Mouse (Mus musculus): ENCODE results near the gene Fetub. TPM values are rescaled to one million over a fixed set of nuclear protein-coding genes. Genes with fewer than 3 reads are reported as not detected.

Fetub gene
- polyA plus RNA-seq, 1 experiment = 1.2 TPM

- Histone ChIP-seq H3K4me3 (ENCODE audit: control insufficient read depth, insufficient read depth, low read length) (no peak overlapping the region), H3K4me1 (replicated peaks; ENCODE audit: control insufficient read depth, insufficient read depth, low read length) (no peaks in the 10 kb centered on the region), H3K27me3 (ENCODE audit: control insufficient read depth, insufficient read depth, low read length) (no peaks in the 10 kb centered on the region), H3K27ac (ENCODE audit: control insufficient read depth, insufficient read depth, low read length) (no peak overlapping the region), H3K36me3 (ENCODE audit: control insufficient read depth, insufficient read depth, low read length) (no peaks in the 10 kb centered on the region)
- DNase-seq = no peak
- WGBS = 86% methylated on average over 7 of the region's 7 CpGs
- no peak for TF ChIP-seq CTCF (IDR thresholded peaks at IDR 0.05; ENCODE audit: borderline replicate concordance, control insufficient read depth, extremely low read depth, insufficient read depth, low read length, poor library complexity)
- no peak for TF ChIP-seq POLR2A (IDR thresholded peaks at IDR 0.05; ENCODE audit: control insufficient read depth, extremely low read depth, insufficient read depth, low read length, poor library complexity)
Observed at GRCm38 (mm10) chr16:22879945-22880595, 38.1 kb upstream of the Fetub start.

- DNase-seq = no peak
- TF ChIP-seq POLR2A (IDR thresholded peaks at IDR 0.05; ENCODE audit: control insufficient read depth, extremely low read depth, insufficient read depth, low read length, poor library complexity) (no peak), CTCF (IDR thresholded peaks at IDR 0.05; ENCODE audit: borderline replicate concordance, control insufficient read depth, extremely low read depth, insufficient read depth, low read length, poor library complexity) (no peak)
- Histone ChIP-seq H3K4me3 (ENCODE audit: control insufficient read depth, insufficient read depth, low read length) (no peak overlapping the region), H3K27me3 (ENCODE audit: control insufficient read depth, insufficient read depth, low read length) (no peaks in the 10 kb centered on the region), H3K4me1 (replicated peaks; ENCODE audit: control insufficient read depth, insufficient read depth, low read length) (no peaks in the 10 kb centered on the region), H3K27ac (ENCODE audit: control insufficient read depth, insufficient read depth, low read length) (no peak overlapping the region), H3K36me3 (ENCODE audit: control insufficient read depth, insufficient read depth, low read length) (no peaks in the 10 kb centered on the region)
- WGBS = 77% methylated on average over 6 of the region's 6 CpGs
Observed at GRCm38 (mm10) chr16:22880900-22881299, 37.2 kb upstream of the Fetub start.

- no peaks in the 10 kb centered on the region for H3K27me3 ChIP-seq (ENCODE audit: control insufficient read depth, insufficient read depth, low read length)
- WGBS = 53% methylated on average over 4 of the region's 4 CpGs
- no peak overlapping the region for H3K4me3 ChIP-seq (ENCODE audit: control insufficient read depth, insufficient read depth, low read length)
- no peak overlapping the region for H3K27ac ChIP-seq (ENCODE audit: control insufficient read depth, insufficient read depth, low read length)
- no peak for DNase-seq
- TF ChIP-seq POLR2A (IDR thresholded peaks at IDR 0.05; ENCODE audit: control insufficient read depth, extremely low read depth, insufficient read depth, low read length, poor library complexity) = no peak
- no peak for TF ChIP-seq CTCF (IDR thresholded peaks at IDR 0.05; ENCODE audit: borderline replicate concordance, control insufficient read depth, extremely low read depth, insufficient read depth, low read length, poor library complexity)
- H3K36me3 ChIP-seq (ENCODE audit: control insufficient read depth, insufficient read depth, low read length) = no peaks in the 10 kb centered on the region
- H3K4me1 ChIP-seq (replicated peaks; ENCODE audit: control insufficient read depth, insufficient read depth, low read length) = no peaks in the 10 kb centered on the region
Observed at GRCm38 (mm10) chr16:22881487-22881886, 36.6 kb upstream of the Fetub start.

DNA sequence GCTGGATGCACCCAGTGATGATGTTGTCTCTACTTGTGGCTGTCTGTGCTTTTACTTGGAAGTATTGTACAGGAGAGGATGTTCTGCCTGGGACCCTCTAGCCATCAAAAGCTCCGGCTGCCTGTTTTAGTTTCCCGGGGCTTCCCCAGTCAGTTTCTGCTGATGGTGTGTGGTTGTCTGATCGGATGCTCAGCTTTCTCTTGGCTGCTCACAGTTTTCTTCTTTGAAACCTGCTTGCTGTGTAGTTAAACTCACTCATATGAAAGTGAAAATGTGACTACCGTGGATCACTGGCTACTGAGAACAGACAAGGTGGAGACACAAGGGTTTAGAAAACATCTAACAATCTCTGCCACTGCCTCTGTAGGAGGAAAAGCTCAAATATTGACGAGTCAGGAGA, 34.7 kb upstream of the Fetub start:
- DNase-seq = no peak
- WGBS = 76% methylated on average over 5 of the region's 5 CpGs
- H3K4me1 ChIP-seq (replicated peaks; ENCODE audit: control insufficient read depth, insufficient read depth, low read length) = no peaks in the 10 kb centered on the region
- no peak overlapping the region for H3K27ac ChIP-seq (ENCODE audit: control insufficient read depth, insufficient read depth, low read length)
- no peak for TF ChIP-seq POLR2A (IDR thresholded peaks at IDR 0.05; ENCODE audit: control insufficient read depth, extremely low read depth, insufficient read depth, low read length, poor library complexity)
- no peak for TF ChIP-seq CTCF (IDR thresholded peaks at IDR 0.05; ENCODE audit: borderline replicate concordance, control insufficient read depth, extremely low read depth, insufficient read depth, low read length, poor library complexity)
- no peaks in the 10 kb centered on the region for H3K27me3 ChIP-seq (ENCODE audit: control insufficient read depth, insufficient read depth, low read length)
- H3K36me3 ChIP-seq (ENCODE audit: control insufficient read depth, insufficient read depth, low read length) = no peaks in the 10 kb centered on the region
- no peak overlapping the region for H3K4me3 ChIP-seq (ENCODE audit: control insufficient read depth, insufficient read depth, low read length)

DNA sequence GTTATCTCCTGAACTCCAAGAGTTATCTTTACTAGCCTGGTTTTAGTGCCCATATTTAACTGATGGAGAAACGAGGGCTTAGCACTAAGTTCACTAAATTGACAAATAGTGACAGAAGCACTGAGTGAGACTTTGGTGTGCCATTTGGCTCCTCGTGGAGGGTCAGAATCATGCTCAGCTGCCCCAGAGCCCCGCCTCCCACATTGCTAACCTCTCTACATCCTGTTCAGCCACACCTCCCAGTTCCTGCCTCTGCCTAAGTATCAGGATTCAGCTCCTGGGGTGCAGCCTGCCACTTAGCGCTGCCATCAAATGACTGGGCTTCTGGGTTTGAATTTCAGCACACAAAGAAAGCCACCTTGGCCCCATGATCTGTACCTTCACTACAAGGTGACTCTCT, 32.8 kb upstream of the Fetub start:
- Histone ChIP-seq H3K36me3 (ENCODE audit: control insufficient read depth, insufficient read depth, low read length) (no peaks in the 10 kb centered on the region), H3K27me3 (ENCODE audit: control insufficient read depth, insufficient read depth, low read length) (no peaks in the 10 kb centered on the region), H3K27ac (ENCODE audit: control insufficient read depth, insufficient read depth, low read length) (no peak overlapping the region), H3K4me1 (replicated peaks; ENCODE audit: control insufficient read depth, insufficient read depth, low read length) (0 out of 2 replicates have a peak, but pooled peaks cover 2% of the 10 kb centered on the region), H3K4me3 (ENCODE audit: control insufficient read depth, insufficient read depth, low read length) (no peak overlapping the region)
- no peak for DNase-seq
- TF ChIP-seq POLR2A (IDR thresholded peaks at IDR 0.05; ENCODE audit: control insufficient read depth, extremely low read depth, insufficient read depth, low read length, poor library complexity) (no peak), CTCF (IDR thresholded peaks at IDR 0.05; ENCODE audit: borderline replicate concordance, control insufficient read depth, extremely low read depth, insufficient read depth, low read length, poor library complexity) (no peak)
- whole genome bisulfite sequencing = 26% methylated on average over 4 of the region's 4 CpGs

DNA sequence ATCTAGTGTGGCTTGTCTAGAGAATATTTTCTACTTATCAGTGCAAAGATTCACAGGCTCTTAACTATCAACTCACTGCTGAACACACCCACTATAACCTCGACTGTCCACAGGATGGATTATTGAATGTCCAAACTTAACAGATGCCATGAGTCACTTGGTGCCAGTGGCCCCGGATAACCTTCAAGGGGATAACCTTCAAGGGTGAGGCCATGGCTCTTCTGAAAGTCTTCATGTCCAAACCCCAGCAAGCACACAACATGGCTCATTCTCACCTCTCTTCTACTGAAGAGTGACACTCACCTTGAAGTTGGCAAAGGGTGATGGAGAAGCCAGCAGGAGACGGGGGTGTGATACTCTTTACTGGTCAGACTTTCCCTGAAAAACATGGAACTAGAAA, 31.4 kb upstream of the Fetub start:
- Histone ChIP-seq H3K4me3 (ENCODE audit: control insufficient read depth, insufficient read depth, low read length) (no peak overlapping the region), H3K36me3 (ENCODE audit: control insufficient read depth, insufficient read depth, low read length) (no peaks in the 10 kb centered on the region), H3K4me1 (replicated peaks; ENCODE audit: control insufficient read depth, insufficient read depth, low read length) (peaks cover 2% of the 10 kb centered on the region; the same call in 1 of the 2 replicates), H3K27ac (ENCODE audit: control insufficient read depth, insufficient read depth, low read length) (no peak overlapping the region), H3K27me3 (ENCODE audit: control insufficient read depth, insufficient read depth, low read length) (no peaks in the 10 kb centered on the region)
- WGBS = 85% methylated on average over 3 of the region's 3 CpGs
- TF ChIP-seq POLR2A (IDR thresholded peaks at IDR 0.05; ENCODE audit: control insufficient read depth, extremely low read depth, insufficient read depth, low read length, poor library complexity) (no peak), CTCF (IDR thresholded peaks at IDR 0.05; ENCODE audit: borderline replicate concordance, control insufficient read depth, extremely low read depth, insufficient read depth, low read length, poor library complexity) (no peak)
- no peak for DNase-seq

GRCm38 (mm10) chr16:22888835-22889234, 29.3 kb upstream of the Fetub start:
- no peaks in the 10 kb centered on the region for H3K36me3 ChIP-seq (ENCODE audit: control insufficient read depth, insufficient read depth, low read length)
- DNase-seq = no peak
- H3K4me3 ChIP-seq (ENCODE audit: control insufficient read depth, insufficient read depth, low read length) = no peak overlapping the region
- WGBS = 92% methylated on average over 4 of the region's 4 CpGs
- no peak overlapping the region for H3K27ac ChIP-seq (ENCODE audit: control insufficient read depth, insufficient read depth, low read length)
- no peaks in the 10 kb centered on the region for H3K27me3 ChIP-seq (ENCODE audit: control insufficient read depth, insufficient read depth, low read length)
- TF ChIP-seq POLR2A (IDR thresholded peaks at IDR 0.05; ENCODE audit: control insufficient read depth, extremely low read depth, insufficient read depth, low read length, poor library complexity) (no peak), CTCF (IDR thresholded peaks at IDR 0.05; ENCODE audit: borderline replicate concordance, control insufficient read depth, extremely low read depth, insufficient read depth, low read length, poor library complexity) (no peak)
- H3K4me1 ChIP-seq (replicated peaks; ENCODE audit: control insufficient read depth, insufficient read depth, low read length) = peaks cover 2% of the 10 kb centered on the region; the same call in 1 of the 2 replicates
